Mouse (Mus musculus) spleen, adult 2 months (tissue): Measurements from ENCODE around the gene Tspo2.

Source experiments
- CTCF ChIP-seq: fragments of 200-500 bp; IDR thresholded peaks from 2 replicates; pipeline ENCODE4 v1.5.1; 2011; ENCODE audit warnings: mild to moderate bottlenecking, inconsistent platforms; ENCODE audit not compliant: insufficient read depth, insufficient read length, insufficient replicate concordance; ENCODE audit errors: extremely low read depth
- POLR2A ChIP-seq: fragments of 200-500 bp; IDR thresholded peaks from 2 replicates; pipeline ENCODE4 v1.6.1; 2011; ENCODE audit warnings: low read depth, low read length, inconsistent platforms

DNA sequence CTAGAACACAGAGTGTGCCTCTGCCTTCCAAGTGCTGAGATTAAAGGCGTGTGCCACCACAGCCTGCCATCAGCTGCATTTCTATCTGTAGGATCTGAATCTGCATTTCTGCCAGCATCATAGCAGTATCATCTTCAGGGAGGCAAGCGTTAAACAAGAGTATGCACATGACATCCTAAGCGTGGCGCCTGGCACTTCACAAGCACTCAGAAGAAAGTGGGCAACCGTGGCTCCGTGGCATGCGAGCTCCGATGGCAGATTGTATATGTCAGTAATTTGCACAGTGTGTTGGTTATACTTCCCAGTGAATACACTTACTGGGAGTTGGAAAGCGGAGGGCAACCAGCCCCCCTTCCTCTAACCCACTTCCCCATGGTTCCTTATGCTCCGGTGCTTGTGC lies 28.6 kb upstream of the Tspo2 start:
- TF ChIP-seq CTCF (no peak), POLR2A (no peak)
